Mouse (Mus musculus) forebrain, embryonic 13.5 days (tissue): ENCODE data around the gene Spag7. TPM values are rescaled to one million over a fixed set of nuclear protein-coding genes. Genes with fewer than 3 reads are reported as not detected.

Source experiments
- ATAC-seq: fragments of 200-750 bp; cut with Nextera tagmentation; 2 replicates; pipeline ENCODE4 v1.8.0; 2017
- H3K27ac ChIP-seq: fragments of 300-500 bp; sonication (generic); 2 replicates; pipeline ENCODE4 v1.5.1; 2015; ENCODE audit warnings: inconsistent platforms, mild to moderate bottlenecking, moderate library complexity
- H3K27me3 ChIP-seq: fragments of 300-500 bp; sonication (generic); 2 replicates; pipeline ENCODE4 v1.6.1; 2015; ENCODE audit warnings: mild to moderate bottlenecking, inconsistent platforms
- H3K36me3 ChIP-seq: fragments of 300-500 bp; sonication (generic); 2 replicates; pipeline ENCODE4 v1.6.1; 2015; ENCODE audit warnings: mild to moderate bottlenecking, inconsistent platforms; ENCODE audit not compliant: poor library complexity, severe bottlenecking
- H3K4me1 ChIP-seq: fragments of 300-500 bp; sonication (generic); 2 replicates; pipeline ENCODE4 v1.6.1; 2015; ENCODE audit warnings: inconsistent platforms
- H3K4me2 ChIP-seq: fragments of 300-500 bp; sonication (generic); 2 replicates; pipeline ENCODE4 v1.6.1; 2015; ENCODE audit warnings: inconsistent platforms, mild to moderate bottlenecking, moderate library complexity
- H3K4me3 ChIP-seq: fragments of 300-500 bp; sonication (generic); 2 replicates; pipeline ENCODE4 v1.5.1; 2015; ENCODE audit warnings: mild to moderate bottlenecking, inconsistent platforms
- H3K9ac ChIP-seq: fragments of 300-500 bp; sonication (generic); 2 replicates; pipeline ENCODE4 v1.6.1; 2015; ENCODE audit warnings: mild to moderate bottlenecking, inconsistent platforms
- H3K9me3 ChIP-seq: fragments of 300-500 bp; sonication (generic); replicated peaks from 2 replicates; pipeline ENCODE4 v1.6.1; 2016; ENCODE audit warnings: inconsistent platforms
- whole genome bisulfite sequencing: fragments of 180-500 bp; shearing (Covaris S2); methylation state at CpG from one replicate; pipeline ENCODE4 v1.1.7; 2015; 5-methylcytosine and 5-hydroxymethylcytosine counted together
- polyA plus RNA-seq: library from polyadenylated mRNA; unstranded; fragments of >200 nt; fragmentation: Nextera tagmentation; extraction: Ambion mirVana; gene quantifications from 2 replicates; pipeline ENCODE4 v1.2.1, GENCODE M21; 2015

Gene Spag7
- polyA plus RNA-seq, 1 experiment from 2014 or later, result 173 TPM

DNA sequence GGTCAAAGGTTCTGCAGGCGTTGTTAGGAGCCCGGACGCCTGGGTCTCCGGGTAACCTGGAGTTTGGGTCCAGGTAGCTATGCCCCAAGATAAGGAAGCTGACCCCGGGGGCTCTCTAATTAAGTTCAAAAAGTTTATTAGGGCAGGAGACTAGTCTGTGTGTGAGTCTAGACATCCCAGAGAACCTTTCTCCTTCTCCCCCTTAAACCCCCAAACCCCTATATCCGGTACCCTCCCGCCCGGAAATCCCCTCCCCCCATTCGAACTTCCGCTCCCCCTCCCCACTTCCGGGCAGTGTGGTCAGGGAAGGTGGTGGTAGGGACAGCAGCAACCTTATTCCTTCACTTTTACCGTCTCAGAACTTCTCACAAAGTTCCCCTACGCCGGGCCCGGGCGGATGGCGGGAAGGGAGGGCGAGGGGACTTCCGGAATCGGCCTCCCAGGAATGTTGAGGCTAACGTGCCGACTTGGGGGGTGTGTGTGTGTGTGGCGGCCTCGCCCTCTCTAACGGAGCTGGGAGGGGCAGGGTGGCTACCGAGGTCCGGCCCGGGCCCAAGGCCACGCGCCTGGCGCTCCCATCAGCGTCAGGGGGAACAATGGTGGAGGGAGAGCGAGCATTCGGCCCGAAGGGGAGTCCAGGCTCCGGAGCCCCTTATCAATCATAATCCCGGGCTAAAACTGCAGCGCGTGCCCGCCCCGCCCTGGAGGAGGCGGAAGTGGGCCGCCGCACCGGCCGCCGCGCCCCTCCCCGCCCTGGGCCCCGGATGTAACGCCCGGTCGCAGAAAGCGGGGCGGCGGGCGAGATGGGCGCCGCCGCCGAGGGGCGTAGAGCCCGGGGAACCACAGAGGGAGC is 15.6 kb downstream of the Spag7 start:
- peak; percentile 67 for ATAC-seq
- peak overlapping the region; percentile 100 for H3K4me3 ChIP-seq
- H3K4me2 ChIP-seq, result peak overlapping the region; percentile 93
- no peaks in the 10 kb centered on the region for H3K9me3 ChIP-seq
- WGBS, result under 1% methylated on average over 61 of the region's 63 CpGs
- H3K4me1 ChIP-seq, result peaks cover 54% of the 10 kb centered on the region
- no peaks in the 10 kb centered on the region for H3K27me3 ChIP-seq
- H3K36me3 ChIP-seq, result peaks cover 41% of the 10 kb centered on the region
- H3K27ac ChIP-seq, result peak overlapping the region; percentile 97
- H3K9ac ChIP-seq, result peak overlapping the region; percentile 98

- Histone ChIP-seq H3K27ac (peak overlapping the region; percentile 97), H3K27me3 (no peaks in the 10 kb centered on the region), H3K9ac (peak overlapping the region; percentile 98), H3K36me3 (peaks cover 44% of the 10 kb centered on the region), H3K4me1 (peaks cover 61% of the 10 kb centered on the region), H3K4me3 (peak overlapping the region; percentile 100), H3K4me2 (peak overlapping the region; percentile 93), H3K9me3 (no peaks in the 10 kb centered on the region)
- 70% methylated on average over 6 of the region's 6 CpGs for WGBS
- ATAC-seq, result no peak
Observed at GRCm38 (mm10) chr11:70652884-70653344, 16.3 kb downstream of the Spag7 start.

GRCm38 (mm10) chr11:70652029-70652883 is 17.0 kb downstream of the Spag7 start:
- H3K4me3 ChIP-seq, result peak overlapping the region; percentile 100
- H3K4me1 ChIP-seq, result peaks cover 63% of the 10 kb centered on the region
- no peak overlapping the region; the same call in 1 of the 2 replicates for H3K27ac ChIP-seq
- H3K36me3 ChIP-seq, result peaks cover 44% of the 10 kb centered on the region
- no peaks in the 10 kb centered on the region for H3K9me3 ChIP-seq
- ATAC-seq, result no peak
- peak overlapping the region; percentile 93 for H3K4me2 ChIP-seq
- WGBS, result 74% methylated on average over 12 of the region's 12 CpGs
- peak overlapping the region; percentile 98 for H3K9ac ChIP-seq
- H3K27me3 ChIP-seq, result no peaks in the 10 kb centered on the region

GRCm38 (mm10) chr11:70651391-70651790 is 17.8 kb downstream of the Spag7 start:
- H3K4me1 ChIP-seq, result peaks cover 56% of the 10 kb centered on the region
- H3K4me3 ChIP-seq, result no peak overlapping the region
- no peak for ATAC-seq

DNA sequence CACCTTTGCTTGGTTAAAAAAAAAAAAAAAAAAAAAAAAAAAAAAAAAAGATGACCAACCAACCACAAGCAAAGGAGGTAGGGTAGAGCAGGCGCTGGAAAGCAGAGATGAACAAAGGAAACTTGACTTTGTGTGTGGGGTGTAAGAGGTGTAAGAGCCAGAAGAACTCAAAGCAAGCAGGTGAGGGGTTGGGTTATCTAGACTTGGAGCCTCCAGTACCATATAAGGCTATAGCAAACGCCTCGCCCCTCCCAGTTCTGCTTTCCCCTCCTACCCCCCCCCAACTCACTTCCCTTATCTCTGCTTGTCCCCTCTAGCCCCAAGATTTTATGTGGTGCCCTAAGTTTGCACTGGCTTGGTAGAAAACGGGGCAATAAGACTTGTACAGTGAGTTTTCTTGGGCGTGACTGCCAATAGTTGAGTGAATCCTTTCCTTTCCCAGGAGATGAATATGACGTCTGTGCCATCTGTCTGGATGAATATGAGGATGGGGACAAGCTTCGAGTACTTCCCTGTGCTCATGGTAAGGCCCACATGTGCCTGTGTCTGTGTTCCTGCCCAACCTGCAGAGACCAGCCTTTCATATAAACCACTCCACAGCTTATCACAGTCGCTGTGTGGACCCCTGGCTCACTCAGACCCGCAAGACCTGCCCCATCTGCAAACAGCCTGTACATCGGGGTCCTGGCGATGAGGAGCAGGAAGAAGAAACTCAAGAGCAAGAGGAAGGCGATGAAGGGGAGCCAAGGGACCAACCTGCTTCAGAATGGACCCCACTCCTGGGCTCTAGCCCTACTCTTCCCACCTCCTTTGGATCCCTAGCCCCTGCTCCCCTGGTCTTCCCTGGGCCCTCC is 18.7 kb downstream of the Spag7 start:
- H3K36me3 ChIP-seq, result peaks cover 45% of the 10 kb centered on the region
- no peak overlapping the region for H3K4me2 ChIP-seq
- 89% methylated on average over 12 of the region's 12 CpGs for WGBS
- H3K4me3 ChIP-seq, result no peak overlapping the region
- no peaks in the 10 kb centered on the region for H3K27me3 ChIP-seq
- no peaks in the 10 kb centered on the region for H3K9me3 ChIP-seq
- H3K9ac ChIP-seq, result no peak overlapping the region
- no peak overlapping the region for H3K27ac ChIP-seq
- peaks cover 56% of the 10 kb centered on the region for H3K4me1 ChIP-seq
- no peak for ATAC-seq

More at GRCm38 (mm10) chr11:70651391-70651790, 17.8 kb downstream of the Spag7 start:
- Histone ChIP-seq H3K4me2 (no peak overlapping the region), H3K36me3 (peaks cover 44% of the 10 kb centered on the region), H3K9me3 (no peaks in the 10 kb centered on the region), H3K9ac (no peak overlapping the region), H3K27ac (no peak overlapping the region), H3K27me3 (no peaks in the 10 kb centered on the region)
- 84% methylated on average over 2 of the region's 2 CpGs for WGBS

- H3K4me1 ChIP-seq, result peaks cover 57% of the 10 kb centered on the region
- 92% methylated on average over 8 of the region's 8 CpGs for WGBS
- H3K36me3 ChIP-seq, result peaks cover 58% of the 10 kb centered on the region
- no peaks in the 10 kb centered on the region for H3K27me3 ChIP-seq
- H3K27ac ChIP-seq, result no peak overlapping the region
- peak overlapping the region; percentile 100 for H3K4me2 ChIP-seq
- no peak for ATAC-seq
- H3K9ac ChIP-seq, result no peak overlapping the region
- H3K4me3 ChIP-seq, result peak overlapping the region; percentile 75; the same call in 1 of the 2 replicates
- no peaks in the 10 kb centered on the region for H3K9me3 ChIP-seq
Observed at GRCm38 (mm10) chr11:70649185-70649734, 20.0 kb downstream of the Spag7 start.

GRCm38 (mm10) chr11:70648512-70648911 is 20.7 kb downstream of the Spag7 start:
- Histone ChIP-seq H3K4me2 (peak overlapping the region; percentile 100), H3K36me3 (peaks cover 64% of the 10 kb centered on the region), H3K27me3 (no peaks in the 10 kb centered on the region), H3K4me3 (peak overlapping the region; percentile 75), H3K4me1 (peaks cover 57% of the 10 kb centered on the region), H3K27ac (no peak overlapping the region), H3K9me3 (no peaks in the 10 kb centered on the region), H3K9ac (peak overlapping the region; percentile 83)
- WGBS, result 87% methylated on average over 4 of the region's 4 CpGs
- ATAC-seq, result no peak

GRCm38 (mm10) chr11:70647716-70648420 is 21.3 kb downstream of the Spag7 start:
- H3K27ac ChIP-seq, result peak overlapping the region; percentile 92
- ATAC-seq, result peak; percentile 9; the same call in 1 of the 2 replicates
- 4% methylated on average over 28 of the region's 28 CpGs for WGBS
- peak overlapping the region; percentile 75 for H3K4me3 ChIP-seq
- H3K4me1 ChIP-seq, result peaks cover 51% of the 10 kb centered on the region
- H3K4me2 ChIP-seq, result peak overlapping the region; percentile 100
- peak overlapping the region; percentile 83 for H3K9ac ChIP-seq
- no peaks in the 10 kb centered on the region for H3K27me3 ChIP-seq
- H3K9me3 ChIP-seq, result no peaks in the 10 kb centered on the region
- peaks cover 71% of the 10 kb centered on the region for H3K36me3 ChIP-seq

DNA sequence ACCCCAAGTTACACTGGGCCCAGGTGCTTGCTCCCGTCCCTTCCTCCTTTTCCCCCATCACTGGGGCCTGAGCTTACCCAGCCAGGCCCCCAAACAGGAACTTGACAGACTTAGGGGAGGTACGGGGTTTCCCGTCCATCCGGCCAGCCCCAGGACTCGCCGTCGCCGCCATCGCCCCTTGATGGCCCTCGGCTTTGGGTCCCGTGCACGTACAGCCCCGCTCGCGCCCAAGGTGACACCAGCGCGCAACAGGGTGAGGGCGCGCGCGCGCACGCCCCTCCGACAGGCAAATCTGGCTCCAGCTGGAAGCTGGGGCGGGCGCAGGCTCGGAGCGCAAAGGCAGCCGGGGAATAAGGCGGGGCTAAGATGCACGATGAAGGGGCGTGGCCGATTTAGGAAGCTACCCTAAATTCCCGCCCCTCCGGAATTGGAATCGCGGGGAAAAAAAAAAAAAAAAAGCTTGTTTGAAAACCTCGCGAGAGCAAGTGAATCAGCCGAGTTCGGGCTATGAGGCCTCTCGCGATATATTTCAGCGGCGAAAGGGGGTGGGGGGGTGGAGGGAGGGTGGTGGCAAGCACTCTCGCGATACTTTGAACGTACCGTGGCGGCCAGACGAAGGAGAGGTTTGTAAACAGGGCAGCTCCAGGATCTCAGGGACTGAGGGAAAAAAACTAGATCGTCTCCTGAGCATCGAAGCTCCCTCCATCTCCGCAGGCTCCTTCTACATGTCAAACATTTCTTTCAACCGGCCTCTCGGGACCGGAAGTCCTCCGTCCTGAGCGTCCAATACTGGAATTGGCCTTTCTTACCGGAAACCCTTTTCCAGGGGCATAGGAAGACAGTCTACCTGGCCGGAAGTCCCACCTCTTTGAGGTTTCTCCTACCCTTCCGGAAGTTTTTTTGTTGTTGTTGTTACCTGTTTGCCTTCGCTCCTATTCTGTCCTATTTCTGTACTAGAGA is 22.2 kb downstream of the Spag7 start, which contains the start of the genes Rnf167 and Slc25a11:
Gene Rnf167 (plus strand): TSS at position 545 of the 960 bp plus-strand sequence.
Gene Slc25a11 (minus strand): TSS at position 789 of the 960 bp plus-strand sequence.
- Histone ChIP-seq H3K4me3 (peak within 1 kb of the TSS; percentile 75), H3K4me2 (peak within 1 kb of the TSS; percentile 100), H3K27ac (peak within 1 kb of the TSS; percentile 92), H3K36me3 (peaks cover 67% of the 10 kb centered on the region), H3K9ac (peak within 1 kb of the TSS; percentile 90), H3K4me1 (peaks cover 42% of the 10 kb centered on the region), H3K9me3 (no peaks in the 10 kb centered on the region), H3K27me3 (no peaks in the 10 kb centered on the region)
- under 1% methylated on average over 61 of the region's 63 CpGs for WGBS
- ATAC-seq, result peak; percentile 90

DNA sequence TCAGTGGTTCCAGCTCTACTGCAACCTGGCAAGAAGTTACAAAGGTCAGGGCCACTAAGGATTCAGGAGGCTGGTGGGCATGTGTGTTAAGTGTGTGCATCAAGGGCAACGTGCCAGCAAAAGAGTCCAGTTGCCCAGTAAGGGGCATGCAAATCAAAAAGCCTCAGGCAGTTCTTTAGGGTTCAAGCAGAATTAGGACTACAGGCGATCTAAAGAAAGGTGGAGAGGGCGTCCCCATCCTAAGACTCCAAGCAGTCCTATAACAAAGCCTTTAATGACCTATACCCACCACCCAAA is 23.0 kb downstream of the Spag7 start:
- H3K27me3 ChIP-seq, result no peaks in the 10 kb centered on the region
- WGBS, result 10% methylated on average over 3 of the region's 3 CpGs
- peak overlapping the region; percentile 75 for H3K4me3 ChIP-seq
- no peak; the same call in 1 of the 2 replicates for ATAC-seq
- peaks cover 37% of the 10 kb centered on the region for H3K4me1 ChIP-seq
- peak overlapping the region; percentile 90 for H3K9ac ChIP-seq
- no peaks in the 10 kb centered on the region for H3K9me3 ChIP-seq
- peak overlapping the region; percentile 88 for H3K4me2 ChIP-seq
- peaks cover 59% of the 10 kb centered on the region for H3K36me3 ChIP-seq
- peak overlapping the region; percentile 92 for H3K27ac ChIP-seq
